10 mouse cellular contexts compared by ENCODE assay signal in genomic region chr8:126073141-126073740, GRCm38 (mm10).
DNase-seq lines count a peak whose midpoint lies in the region; ATAC-seq lines count a peak whose summit lies in the region.
"Had no signal": no experiment of that assay in that cellular context is flagged by ENCODE, and none has a peak within 500 bp of the region (broad histone marks: within the 10 kb centered on the region; RNA-seq: fewer than 3 reads in every experiment).

No protein-coding gene starts in this region.

- no peak overlapping the region for H3K9ac ChIP-seq in embryonic facial prominence, embryonic 13.5 days
- H3K9ac ChIP-seq in hindbrain, embryonic 15.5 days = no peak overlapping the region
- H3K9ac ChIP-seq in midbrain, embryonic 14.5 days (replicated peaks; ENCODE audit: low read length) = no peak overlapping the region
- H3K9ac ChIP-seq in liver, embryonic 12.5 days = no peak overlapping the region
- H3K9ac ChIP-seq: liver, postnatal 0 days had no signal

- H3K4me1 ChIP-seq in embryonic facial prominence, embryonic 13.5 days = peaks cover 10% of the 10 kb centered on the region
- H3K4me1 ChIP-seq in hindbrain, embryonic 15.5 days (replicated peaks) = peaks cover 17% of the 10 kb centered on the region
- H3K4me1 ChIP-seq in midbrain, embryonic 14.5 days (ENCODE audit: control insufficient read depth, insufficient read depth, low read length) = peaks cover 13% of the 10 kb centered on the region; the same call in 1 of the 2 replicates
- no peaks in the 10 kb centered on the region for H3K4me1 ChIP-seq in liver, embryonic 12.5 days

- peak overlapping the region; percentile 55; the same call in 1 of the 2 replicates for H3K27ac ChIP-seq in embryonic facial prominence, embryonic 13.5 days
- H3K27ac ChIP-seq in hindbrain, embryonic 15.5 days (replicated peaks) = peak overlapping the region; percentile 65
- H3K27ac ChIP-seq in midbrain, embryonic 14.5 days (replicated peaks; ENCODE audit: low read depth, low read length) = 0 out of 2 replicates have a peak overlapping the region, but pooled peaks have one; percentile 14
- no peak overlapping the region for H3K27ac ChIP-seq in liver, embryonic 12.5 days

- peak; percentile 5 for DNase-seq in gastrocnemius, postnatal 14 days
- no peak for DNase-seq in gastrocnemius, adult 18-20 months (ENCODE audit: low spot score)
- DNase-seq in midbrain, embryonic 14.5 days = no peak
- DNase-seq in liver = no peak
- no peak for DNase-seq in cerebellum, postnatal 4 days (ENCODE audit: low spot score in 2 of 2)
- DNase-seq: B cell, adult 2 months; liver, postnatal 0 days had no signal

- 17% methylated on average over 7 of the region's 7 CpGs for WGBS in embryonic facial prominence, embryonic 13.5 days
- WGBS in hindbrain, embryonic 15.5 days = 26% methylated on average over 7 of the region's 7 CpGs
- 16% methylated on average over 7 of the region's 7 CpGs for WGBS in midbrain, embryonic 14.5 days
- 64% methylated on average over 7 of the region's 7 CpGs for WGBS in liver, embryonic 12.5 days (ENCODE audit: insufficient replicate concordance)

- intact Hi-C loops in gastrocnemius, postnatal 14 days (cut with DNase I; ENCODE audit: low total_unique reads) = no loop called here

- H3K4me2 ChIP-seq in embryonic facial prominence, embryonic 13.5 days = 0 out of 2 replicates have a peak overlapping the region, but pooled peaks have one; percentile 32
- 0 out of 2 replicates have a peak overlapping the region, but pooled peaks have one; percentile 8 for H3K4me2 ChIP-seq in hindbrain, embryonic 15.5 days
- peak overlapping the region; percentile 20 for H3K4me2 ChIP-seq in midbrain, embryonic 14.5 days (ENCODE audit: low read length)
- no peak overlapping the region for H3K4me2 ChIP-seq in liver, embryonic 12.5 days

- H3K27me3 ChIP-seq in embryonic facial prominence, embryonic 13.5 days = no peaks in the 10 kb centered on the region
- H3K27me3 ChIP-seq in hindbrain, embryonic 15.5 days = no peaks in the 10 kb centered on the region
- no peaks in the 10 kb centered on the region for H3K27me3 ChIP-seq in midbrain, embryonic 14.5 days (ENCODE audit: control insufficient read depth, insufficient read depth, low read length)
- no peaks in the 10 kb centered on the region for H3K27me3 ChIP-seq in liver, embryonic 12.5 days (replicated peaks)

- no peak for ATAC-seq in embryonic facial prominence, embryonic 13.5 days (ENCODE audit: insufficient number of reproducible peaks, insufficient read depth, low FRiP score, low TSS enrichment, low read depth)
- peak; percentile 66 for ATAC-seq in hindbrain, embryonic 15.5 days (ENCODE audit: low FRiP score, low read depth)
- ATAC-seq in midbrain, embryonic 14.5 days (ENCODE audit: low FRiP score, low TSS enrichment) = peak; percentile 17; the same call in 1 of the 2 replicates
- ATAC-seq in liver, embryonic 12.5 days = no peak
- ATAC-seq: liver, postnatal 0 days had no signal

- H3K36me3 ChIP-seq in embryonic facial prominence, embryonic 13.5 days = no peaks in the 10 kb centered on the region
- H3K36me3 ChIP-seq in hindbrain, embryonic 15.5 days = no peaks in the 10 kb centered on the region
- H3K36me3 ChIP-seq in midbrain, embryonic 14.5 days (ENCODE audit: control insufficient read depth, insufficient read depth, low read length) = no peaks in the 10 kb centered on the region
- no peaks in the 10 kb centered on the region for H3K36me3 ChIP-seq in liver, embryonic 12.5 days

- H3K4me3 ChIP-seq in embryonic facial prominence, embryonic 13.5 days = no peak overlapping the region
- no peak overlapping the region for H3K4me3 ChIP-seq in hindbrain, embryonic 15.5 days
- no peak overlapping the region for H3K4me3 ChIP-seq in midbrain, embryonic 14.5 days (replicated peaks; ENCODE audit: low read depth, low read length)
- no peak overlapping the region for H3K4me3 ChIP-seq in liver, embryonic 12.5 days

- H3K9me3 ChIP-seq in embryonic facial prominence, embryonic 13.5 days = no peaks in the 10 kb centered on the region
- no peaks in the 10 kb centered on the region for H3K9me3 ChIP-seq in hindbrain, embryonic 15.5 days
- H3K9me3 ChIP-seq in midbrain, embryonic 14.5 days (ENCODE audit: control insufficient read depth, low read length) = no peaks in the 10 kb centered on the region
- H3K9me3 ChIP-seq in liver, embryonic 12.5 days (replicated peaks) = no peaks in the 10 kb centered on the region

Comparison
In these comparisons a context has a peak if more than half of its experiments do, and no peak if none do; other contexts are left out.
1. ATAC-seq: peak in hindbrain, embryonic 15.5 days (single experiment) and midbrain, embryonic 14.5 days (single experiment); none in embryonic facial prominence, embryonic 13.5 days (single experiment) and liver, embryonic 12.5 days (single experiment).